Mouse (Mus musculus) embryonic facial prominence, embryonic 12.5 days (tissue): ENCODE results near the gene Ucp2. TPM values are rescaled to one million over a fixed set of nuclear protein-coding genes. Genes with fewer than 3 reads are reported as not detected.
A peak's percentile ranks its signal among the peaks of the same experiment; 100 is the strongest.

ENCODE experiments used
- ATAC-seq: fragments of 200-750 bp; cut with Nextera tagmentation; 2 replicates; pipeline ENCODE4 v1.8.0; 2017; ENCODE audit not compliant: insufficient number of reproducible peaks, insufficient read depth, low FRiP score, low TSS enrichment
- H3K27ac ChIP-seq: fragments of 300-500 bp; sonication (generic); 2 replicates; pipeline ENCODE4 v1.5.1; 2016; ENCODE audit warnings: mild to moderate bottlenecking
- H3K27me3 ChIP-seq: fragments of 300-500 bp; sonication (generic); 2 replicates; pipeline ENCODE4 v1.6.1; 2016; ENCODE audit warnings: mild to moderate bottlenecking, moderate library complexity
- H3K36me3 ChIP-seq: fragments of 300-500 bp; sonication (generic); 2 replicates; pipeline ENCODE4 v1.6.1; 2016; ENCODE audit warnings: mild to moderate bottlenecking
- H3K4me1 ChIP-seq: fragments of 300-500 bp; sonication (generic); 2 replicates; pipeline ENCODE4 v1.6.1; 2016
- H3K4me2 ChIP-seq: fragments of 300-500 bp; sonication (generic); replicated peaks from 2 replicates; pipeline ENCODE4 v1.6.1; 2016; ENCODE audit warnings: mild to moderate bottlenecking, moderate library complexity
- H3K4me3 ChIP-seq: fragments of 300-500 bp; sonication (generic); 2 replicates; pipeline ENCODE4 v1.5.1; 2016; ENCODE audit warnings: mild to moderate bottlenecking
- H3K9ac ChIP-seq: fragments of 300-500 bp; sonication (generic); 2 replicates; pipeline ENCODE4 v1.6.1; 2016; ENCODE audit warnings: mild to moderate bottlenecking, moderate library complexity
- H3K9me3 ChIP-seq: fragments of 300-500 bp; sonication (generic); 2 replicates; pipeline ENCODE4 v1.6.1; 2016; ENCODE audit warnings: mild to moderate bottlenecking, moderate library complexity
- WGBS: fragments of 180-500 bp; shearing (Covaris S2); methylation state at CpG from one replicate; pipeline ENCODE4 v1.1.7; 2016; 5-methylcytosine and 5-hydroxymethylcytosine counted together
- polyA plus RNA-seq: library from polyadenylated mRNA; unstranded; fragments of >200 nt; fragmentation: Nextera tagmentation; extraction: Ambion mirVana; gene quantifications from 2 replicates; pipeline ENCODE4 v1.2.1, GENCODE M21; 2016

The Ucp2 gene
- polyA plus RNA-seq, 1 experiment from 2014 or later: 164 TPM

DNA sequence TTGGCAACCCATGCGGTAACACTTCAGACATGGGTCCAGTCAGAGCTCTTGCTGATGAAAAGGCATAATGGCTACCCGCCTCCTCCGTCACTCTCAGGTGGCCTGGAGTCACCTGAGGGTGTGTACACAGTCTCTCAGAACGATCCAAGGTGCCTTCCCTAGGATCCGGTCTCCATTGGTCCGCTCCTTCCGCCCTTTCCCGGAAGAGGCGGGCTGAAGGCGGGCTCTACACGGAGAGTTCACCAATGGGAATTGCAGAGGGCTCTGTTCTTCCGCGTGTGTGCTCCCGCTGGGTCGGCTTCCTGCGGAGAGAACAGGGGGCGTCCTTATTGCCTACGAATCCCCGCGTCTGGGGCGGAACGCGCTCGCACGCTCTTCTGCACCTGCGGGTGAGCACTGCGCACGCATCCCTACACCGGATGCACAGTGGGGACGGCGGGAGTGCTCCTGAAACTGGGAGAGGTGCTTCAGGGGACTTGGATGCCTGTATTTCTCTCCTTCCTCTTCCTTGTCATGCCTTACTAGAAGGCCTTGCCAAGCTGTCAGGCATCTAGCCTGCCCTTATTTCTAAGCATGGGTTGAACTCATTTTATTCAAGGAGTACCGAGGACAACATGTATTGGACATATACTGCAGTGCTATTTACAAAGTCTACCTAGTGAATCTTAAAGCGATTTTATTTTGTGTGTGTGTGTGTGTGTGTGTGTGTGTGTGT lies 43.8 kb downstream of the Ucp2 start, which contains the start of gene Coa4:
TSS of gene Coa4 (plus strand) at position 268 of the 715 bp plus-strand sequence.
- Histone ChIP-seq H3K4me3 (peak within 1 kb of the TSS; percentile 70), H3K36me3 (peaks cover 16% of the 10 kb centered on the region), H3K4me1 (peaks cover 3% of the 10 kb centered on the region), H3K27me3 (no peaks in the 10 kb centered on the region), H3K4me2 (peak within 1 kb of the TSS; percentile 52), H3K9me3 (no peaks in the 10 kb centered on the region), H3K27ac (peak within 1 kb of the TSS; percentile 83), H3K9ac (peak within 1 kb of the TSS; percentile 67)
- WGBS: under 1% methylated on average over 33 of the region's 33 CpGs
- ATAC-seq: peak; percentile 99

DNA sequence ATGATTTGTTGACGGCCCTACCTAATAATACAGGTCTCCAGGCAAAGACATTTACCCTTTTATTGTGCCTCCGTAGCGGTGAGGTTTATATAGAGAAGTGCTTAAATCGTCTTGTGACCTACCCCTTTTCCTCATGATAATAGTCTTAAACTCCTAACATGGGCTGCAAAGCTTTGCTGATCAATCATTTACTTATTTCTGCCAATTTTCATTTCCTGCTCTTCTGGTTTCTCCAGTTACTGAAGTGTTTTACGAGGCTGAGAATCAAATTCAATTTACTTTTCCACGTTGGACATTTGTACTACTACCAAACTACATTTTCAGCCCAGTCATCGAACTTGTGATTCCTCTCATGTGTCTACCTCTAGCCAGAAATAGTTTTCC lies 44.4 kb downstream of the Ucp2 start:
- no peak for ATAC-seq
- 32% methylated on average over 7 of the region's 7 CpGs for WGBS
- peak overlapping the region; percentile 83; the same call in 1 of the 2 replicates for H3K27ac ChIP-seq

GRCm38 (mm10) chr7:100539516-100539915 lies 46.4 kb downstream of the Ucp2 start:
- H3K9ac ChIP-seq: no peak overlapping the region
- H3K36me3 ChIP-seq: peaks cover 16% of the 10 kb centered on the region
- 93% methylated on average over 9 of the region's 9 CpGs for WGBS
- no peak overlapping the region for H3K4me2 ChIP-seq
- H3K4me1 ChIP-seq: peaks cover 3% of the 10 kb centered on the region
- H3K27ac ChIP-seq: no peak overlapping the region
- no peak for ATAC-seq
- no peak overlapping the region for H3K4me3 ChIP-seq
- no peaks in the 10 kb centered on the region for H3K9me3 ChIP-seq
- H3K27me3 ChIP-seq: no peaks in the 10 kb centered on the region

More for the DNA sequence above, 44.4 kb downstream of the Ucp2 start:
- H3K27me3 ChIP-seq: no peaks in the 10 kb centered on the region
- H3K4me3 ChIP-seq: peak overlapping the region; percentile 70
- no peaks in the 10 kb centered on the region for H3K9me3 ChIP-seq
- peaks cover 3% of the 10 kb centered on the region for H3K4me1 ChIP-seq
- H3K36me3 ChIP-seq: peaks cover 16% of the 10 kb centered on the region
- H3K9ac ChIP-seq: peak overlapping the region; percentile 67
- H3K4me2 ChIP-seq: peak overlapping the region; percentile 52

DNA sequence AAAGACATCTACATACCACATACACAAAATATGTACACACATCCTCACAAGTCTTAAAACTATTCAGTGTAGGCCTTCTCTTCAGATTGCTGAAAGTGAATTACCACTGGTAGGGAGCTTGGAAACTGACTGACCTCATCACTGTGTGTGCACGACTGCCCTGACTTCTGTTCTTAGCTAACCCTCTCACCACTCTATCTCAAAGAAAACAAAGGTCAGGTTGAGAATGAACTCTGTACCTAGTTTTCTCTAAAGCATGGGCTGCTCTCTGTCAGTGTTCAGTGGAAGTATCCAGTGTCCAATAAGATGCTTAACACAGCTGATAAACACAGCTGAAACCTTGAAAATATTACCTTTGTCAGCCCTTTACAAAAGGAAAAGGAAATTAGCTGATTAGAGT lies 51.3 kb downstream of the Ucp2 start:
- Histone ChIP-seq H3K4me2 (no peak overlapping the region), H3K4me3 (no peak overlapping the region), H3K9ac (no peak overlapping the region), H3K9me3 (no peaks in the 10 kb centered on the region), H3K4me1 (no peaks in the 10 kb centered on the region), H3K36me3 (peaks cover 8% of the 10 kb centered on the region), H3K27ac (no peak overlapping the region), H3K27me3 (no peaks in the 10 kb centered on the region)
- WGBS: 70% methylated on average over 1 of the region's 1 CpGs
- no peak for ATAC-seq

DNA sequence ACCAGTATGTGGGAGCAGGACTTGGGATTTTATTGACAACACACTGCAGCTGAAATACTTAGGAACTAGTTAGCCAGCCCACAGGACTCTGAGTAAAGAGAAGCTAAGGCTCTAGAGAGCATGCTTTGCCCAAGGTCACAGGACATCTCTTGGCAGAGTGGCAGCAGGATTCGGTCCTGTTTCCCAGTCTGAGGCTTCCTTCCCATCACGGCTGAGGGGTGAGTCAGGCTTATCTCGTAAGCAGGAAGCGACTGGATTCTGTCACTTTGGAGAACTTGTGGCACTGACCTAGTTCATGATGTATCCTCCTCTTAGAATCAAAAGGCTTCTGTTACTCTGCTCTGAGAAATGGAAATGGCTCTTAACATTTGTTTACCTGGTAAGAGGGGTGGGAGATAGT lies 54.5 kb downstream of the Ucp2 start:
- Histone ChIP-seq H3K4me3 (no peak overlapping the region), H3K36me3 (no peaks in the 10 kb centered on the region), H3K9me3 (no peaks in the 10 kb centered on the region), H3K4me2 (no peak overlapping the region), H3K9ac (no peak overlapping the region), H3K4me1 (no peaks in the 10 kb centered on the region), H3K27ac (no peak overlapping the region), H3K27me3 (no peaks in the 10 kb centered on the region)
- no peak for ATAC-seq
- 72% methylated on average over 4 of the region's 4 CpGs for WGBS

DNA sequence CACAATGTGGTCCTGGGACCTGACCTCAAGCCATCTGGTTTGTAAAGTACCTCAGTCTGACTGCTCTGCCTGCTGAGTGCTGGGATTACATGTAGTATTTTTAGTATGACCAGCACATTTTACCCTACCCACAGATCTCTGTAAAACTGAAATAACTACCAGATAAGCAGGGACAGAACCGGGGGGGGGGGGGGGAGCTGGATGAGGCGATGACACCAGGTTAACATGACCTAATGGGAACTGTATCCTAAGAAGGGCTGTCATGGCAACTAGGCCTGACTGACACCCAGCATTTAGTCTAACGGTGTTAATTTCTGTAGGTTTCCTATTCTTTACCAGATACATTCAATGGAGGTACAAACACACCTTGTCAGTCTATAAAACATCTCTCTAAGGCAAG lies 56.7 kb downstream of the Ucp2 start:
- H3K27ac ChIP-seq: no peak overlapping the region
- no peak overlapping the region for H3K4me2 ChIP-seq
- WGBS: 86% methylated on average over 3 of the region's 3 CpGs
- no peak overlapping the region for H3K4me3 ChIP-seq
- H3K9me3 ChIP-seq: no peaks in the 10 kb centered on the region
- H3K36me3 ChIP-seq: no peaks in the 10 kb centered on the region
- no peaks in the 10 kb centered on the region for H3K27me3 ChIP-seq
- no peaks in the 10 kb centered on the region for H3K4me1 ChIP-seq
- H3K9ac ChIP-seq: no peak overlapping the region
- no peak for ATAC-seq

DNA sequence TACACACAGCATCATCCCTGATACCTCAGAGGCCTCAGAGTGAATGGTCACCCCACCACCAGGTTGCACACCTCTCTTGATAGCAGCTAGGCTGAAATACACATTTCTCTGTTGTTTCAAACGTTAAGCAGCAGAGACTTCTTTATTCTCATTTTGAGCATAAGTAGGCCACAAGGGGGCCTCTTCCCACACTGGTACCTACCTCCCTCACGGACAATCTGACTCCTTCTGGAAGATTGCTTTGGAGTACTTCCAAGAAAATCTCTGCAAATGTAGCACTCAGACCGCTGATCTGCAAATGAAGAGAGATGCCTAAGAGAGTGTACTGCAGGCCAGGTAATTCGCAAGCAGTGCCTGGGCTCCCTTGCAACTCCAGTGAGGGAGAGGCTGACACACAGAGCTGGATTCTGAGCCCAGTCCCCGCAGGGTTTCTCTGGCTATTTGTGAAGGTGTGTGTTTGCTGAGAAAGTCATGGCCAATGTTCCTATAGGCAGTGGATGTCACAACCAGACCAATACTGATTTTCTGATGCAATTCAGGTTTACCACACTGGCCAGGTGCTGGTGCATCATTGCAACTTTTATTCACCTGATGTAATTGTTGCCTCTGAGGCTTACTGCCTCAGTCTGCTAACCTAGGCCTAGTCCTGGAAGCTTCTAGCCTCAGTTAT lies 57.3 kb downstream of the Ucp2 start:
- no peak for ATAC-seq
- H3K9ac ChIP-seq: no peak overlapping the region
- H3K27me3 ChIP-seq: no peaks in the 10 kb centered on the region
- H3K27ac ChIP-seq: no peak overlapping the region
- H3K36me3 ChIP-seq: no peaks in the 10 kb centered on the region
- H3K4me1 ChIP-seq: peaks cover 3% of the 10 kb centered on the region; the same call in 1 of the 2 replicates
- H3K4me2 ChIP-seq: no peak overlapping the region
- WGBS: 62% methylated on average over 5 of the region's 5 CpGs
- H3K4me3 ChIP-seq: no peak overlapping the region
- no peaks in the 10 kb centered on the region for H3K9me3 ChIP-seq

Other genes starting within 250 kb of the Ucp2 start
- gene P4ha3, start 207.8 kb upstream of the Ucp2 start, polyA plus RNA-seq: 15.5 and 16.6 TPM in 2 replicates
- gene C2cd3, start 121.1 kb upstream of the Ucp2 start, polyA plus RNA-seq: 32.6 and 33.8 TPM in 2 replicates
- 59.7 and 62.7 TPM in 2 replicates for gene Ppme1, start 121.0 kb upstream of the Ucp2 start, polyA plus RNA-seq
- gene Ucp3, start 20.3 kb upstream of the Ucp2 start, polyA plus RNA-seq: not detected in 2 replicates
- 0.14 and 0.19 TPM in 2 replicates for gene Dnajb13, start 21.6 kb downstream of the Ucp2 start, polyA plus RNA-seq
- 14.9 and 15.7 TPM in 2 replicates for gene Coa4, start 43.7 kb downstream of the Ucp2 start, polyA plus RNA-seq
- 121 and 126 TPM in 2 replicates for gene Rab6a, start 114.1 kb downstream of the Ucp2 start, polyA plus RNA-seq
- 64.3 and 67.4 TPM in 2 replicates for gene Mrpl48, start 115.0 kb downstream of the Ucp2 start, polyA plus RNA-seq
- gene Plekhb1, start 169.1 kb downstream of the Ucp2 start, polyA plus RNA-seq: 5.8 and 8.3 TPM in 2 replicates
- 51.8 and 53.4 TPM in 2 replicates for gene Fam168a, start 213.3 kb downstream of the Ucp2 start, polyA plus RNA-seq